Mouse (Mus musculus): ENCODE results near the gene Prss57. TPM values are rescaled to one million over a fixed set of nuclear protein-coding genes. Genes with fewer than 3 reads are reported as not detected.

Gene Prss57
- polyA plus RNA-seq, 1 experiment from 2014 or later, result not detected

DNA sequence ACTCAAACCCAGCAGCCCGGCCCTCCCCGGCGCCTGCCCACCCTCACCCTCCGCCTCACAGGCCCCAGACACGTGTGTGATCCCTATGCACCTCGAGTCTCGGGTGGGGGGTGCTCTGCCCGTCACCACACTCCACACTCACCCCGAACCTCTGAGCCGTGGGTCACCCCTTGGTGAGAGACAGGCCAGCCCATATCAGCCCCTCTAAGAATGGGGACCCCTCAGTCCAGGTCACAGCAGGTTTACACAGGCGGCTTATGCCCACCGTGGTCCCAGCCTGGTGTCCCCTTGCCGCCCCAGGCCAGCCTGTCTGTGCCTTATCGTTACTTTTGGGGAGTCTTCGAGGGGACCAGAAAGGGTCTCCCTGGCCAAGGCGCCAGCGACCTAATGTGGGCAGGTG is 28.8 kb upstream of the Prss57 start:
- H3K4me1 ChIP-seq (ENCODE audit: insufficient read depth), result no peaks in the 10 kb centered on the region
- WGBS, result 88% methylated on average over 17 of the region's 17 CpGs
- H3K36me3 ChIP-seq (ENCODE audit: insufficient read depth), result peaks cover 49% of the 10 kb centered on the region

DNA sequence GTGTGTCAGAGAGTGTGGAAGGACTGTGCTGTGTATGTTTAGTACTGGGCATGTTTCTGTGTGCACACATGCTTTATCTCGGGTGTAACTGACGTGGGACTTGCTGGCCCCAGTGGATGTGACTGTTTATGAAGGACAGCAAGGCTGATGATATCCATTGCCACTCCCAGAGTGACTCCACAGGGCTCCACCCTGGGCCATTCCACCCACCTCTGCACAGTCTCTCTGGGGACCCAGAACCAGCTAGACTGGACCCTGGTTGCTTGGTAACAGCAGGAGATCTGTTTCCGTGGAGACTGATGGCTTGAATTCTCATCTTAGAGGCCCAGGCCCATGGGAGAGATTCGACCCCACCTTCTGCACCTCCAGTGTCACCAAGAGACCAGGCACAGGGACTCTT is 27.5 kb upstream of the Prss57 start:
- Histone ChIP-seq H3K4me3 (ENCODE audit: low read depth, low read length) (no peak overlapping the region), H3K4me1 (ENCODE audit: insufficient read depth) (no peaks in the 10 kb centered on the region), H3K27ac (ENCODE audit: low read depth) (no peak overlapping the region), H3K4me2 (no peak overlapping the region), H3K9ac (no peak overlapping the region), H3K27me3 (ENCODE audit: insufficient read depth, low read length) (no peaks in the 10 kb centered on the region), H3K9me3 (ENCODE audit: low read depth, low read length) (no peaks in the 10 kb centered on the region), H3K36me3 (ENCODE audit: insufficient read depth) (peaks cover 49% of the 10 kb centered on the region)
- WGBS, result 65% methylated on average over 4 of the region's 4 CpGs
- ATAC-seq (ENCODE audit: insufficient read depth), result no peak
- no peak for TF ChIP-seq CTCF (IDR thresholded peaks at IDR 0.05; ENCODE audit: low read depth)
- no peak for DNase-seq

More for the DNA sequence above, 28.8 kb upstream of the Prss57 start:
- Histone ChIP-seq H3K4me3 (ENCODE audit: low read depth, low read length) (no peak overlapping the region), H3K9ac (no peak overlapping the region), H3K4me2 (no peak overlapping the region), H3K9me3 (ENCODE audit: low read depth, low read length) (no peaks in the 10 kb centered on the region), H3K27me3 (ENCODE audit: insufficient read depth, low read length) (no peaks in the 10 kb centered on the region), H3K27ac (ENCODE audit: low read depth) (no peak overlapping the region)
- no peak for ATAC-seq (ENCODE audit: insufficient read depth)
- no peak for TF ChIP-seq CTCF (IDR thresholded peaks at IDR 0.05; ENCODE audit: low read depth)
- DNase-seq, result no peak

DNA sequence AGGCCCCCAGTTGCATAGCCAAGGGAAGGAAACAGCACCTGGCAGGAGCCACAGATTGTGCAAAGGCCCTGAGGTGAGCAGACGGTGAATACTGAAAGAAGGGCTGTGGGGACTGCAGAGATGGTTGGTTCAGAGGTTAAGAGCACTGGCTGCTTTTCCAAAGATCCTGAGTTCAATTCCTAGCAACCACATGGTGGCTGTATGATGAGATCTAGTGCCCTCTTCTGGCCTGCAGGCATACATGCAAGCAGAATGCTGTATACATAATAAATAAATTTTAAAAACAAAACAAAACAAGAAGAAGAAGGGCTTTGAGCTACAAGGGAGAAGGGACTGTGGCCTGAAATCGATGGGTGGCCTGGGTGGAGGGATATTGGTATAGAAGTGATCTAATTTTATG is 26.4 kb upstream of the Prss57 start:
- DNase-seq, result no peak
- WGBS, result 72% methylated on average over 2 of the region's 2 CpGs
- Histone ChIP-seq H3K36me3 (ENCODE audit: insufficient read depth) (peaks cover 53% of the 10 kb centered on the region), H3K27me3 (ENCODE audit: insufficient read depth, low read length) (no peaks in the 10 kb centered on the region), H3K4me2 (no peak overlapping the region), H3K4me3 (ENCODE audit: low read depth, low read length) (no peak overlapping the region), H3K27ac (ENCODE audit: low read depth) (no peak overlapping the region), H3K4me1 (ENCODE audit: insufficient read depth) (no peaks in the 10 kb centered on the region), H3K9me3 (ENCODE audit: low read depth, low read length) (no peaks in the 10 kb centered on the region), H3K9ac (no peak overlapping the region)
- no peak for ATAC-seq (ENCODE audit: insufficient read depth)
- peak; percentile 53 for TF ChIP-seq CTCF (IDR thresholded peaks at IDR 0.05; ENCODE audit: low read depth)

DNA sequence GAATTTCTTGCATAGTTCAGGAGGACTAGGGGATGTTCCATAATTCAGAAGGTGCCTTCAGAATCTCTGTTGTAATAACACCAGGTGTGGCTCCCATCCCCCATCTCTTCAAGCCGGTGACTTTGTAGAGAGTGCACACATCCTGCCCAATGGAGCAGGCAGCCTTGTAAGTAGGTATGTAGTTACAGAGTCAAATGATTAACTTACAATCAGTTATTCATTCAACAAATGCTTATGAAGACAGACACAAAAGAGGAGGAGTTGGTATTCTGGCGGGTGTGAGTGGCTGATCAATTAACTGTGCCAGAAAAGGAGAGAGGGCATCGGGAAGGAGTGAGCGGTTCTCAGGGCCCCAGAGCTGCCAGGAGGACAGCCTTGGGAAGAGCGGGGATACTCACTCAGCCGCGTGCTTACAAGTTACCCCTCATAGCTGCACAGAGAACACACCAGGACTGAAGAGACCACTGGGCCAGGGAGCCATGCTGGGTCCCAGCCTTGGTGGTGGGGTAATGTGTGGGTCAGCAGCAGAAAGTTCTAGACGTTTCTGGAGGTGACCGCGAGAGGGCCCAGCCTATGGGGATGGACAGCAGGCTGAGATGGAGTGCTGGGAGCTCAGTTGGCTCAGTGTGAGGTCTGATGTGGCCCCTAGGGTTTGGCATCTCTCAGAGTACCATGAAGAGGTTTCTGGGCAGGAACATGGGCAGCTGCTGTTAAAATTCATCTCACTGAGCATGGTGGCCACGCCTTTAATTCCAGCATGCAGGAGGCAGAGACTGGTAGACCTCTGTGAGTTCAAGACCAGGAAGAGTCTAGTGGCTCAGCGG is 25.1 kb upstream of the Prss57 start:
- Histone ChIP-seq H3K36me3 (ENCODE audit: insufficient read depth) (peaks cover 61% of the 10 kb centered on the region), H3K27ac (ENCODE audit: low read depth) (no peak overlapping the region), H3K27me3 (ENCODE audit: insufficient read depth, low read length) (no peaks in the 10 kb centered on the region), H3K9ac (no peak overlapping the region), H3K4me1 (ENCODE audit: insufficient read depth) (no peaks in the 10 kb centered on the region), H3K4me2 (no peak overlapping the region), H3K4me3 (ENCODE audit: low read depth, low read length) (no peak overlapping the region), H3K9me3 (ENCODE audit: low read depth, low read length) (no peaks in the 10 kb centered on the region)
- DNase-seq (no peak), ATAC-seq (ENCODE audit: insufficient read depth) (no peak)
- TF ChIP-seq CTCF (IDR thresholded peaks at IDR 0.05; ENCODE audit: low read depth), result no peak
- WGBS, result 84% methylated on average over 12 of the region's 12 CpGs

DNA sequence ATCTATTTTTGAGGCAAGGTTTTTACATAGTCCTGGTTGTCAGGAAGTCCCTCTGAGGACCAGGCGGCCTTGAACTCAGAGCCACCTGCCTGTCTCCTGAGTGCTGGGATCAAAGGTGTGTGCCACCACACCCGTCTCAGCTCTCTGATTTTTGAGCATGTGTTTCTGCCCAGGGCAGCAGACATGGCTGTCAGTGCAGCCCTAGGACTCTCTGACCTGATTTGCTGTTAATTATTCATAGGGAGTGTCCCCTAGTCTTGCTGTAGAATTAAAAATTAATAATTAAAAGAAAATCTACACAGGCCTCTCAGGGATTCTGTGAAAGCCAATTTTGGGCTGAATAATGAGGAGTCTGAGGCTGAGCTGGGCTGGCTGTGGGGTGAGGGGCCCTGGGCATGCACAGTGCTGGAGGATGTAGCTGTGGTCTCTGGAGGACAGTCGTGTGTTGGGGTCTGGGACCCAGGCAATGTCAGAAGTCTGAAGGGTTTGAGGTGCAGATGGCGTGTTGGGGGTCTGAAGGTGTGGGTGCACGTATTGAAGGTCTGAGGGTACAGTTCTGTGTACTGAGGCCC is 23.6 kb upstream of the Prss57 start:
- WGBS, result 82% methylated on average over 5 of the region's 5 CpGs
- H3K9ac ChIP-seq, result no peak overlapping the region
- ATAC-seq (ENCODE audit: insufficient read depth) (no peak), DNase-seq (no peak)
- peaks cover 54% of the 10 kb centered on the region for H3K36me3 ChIP-seq (ENCODE audit: insufficient read depth)
- no peak overlapping the region for H3K27ac ChIP-seq (ENCODE audit: low read depth)
- TF ChIP-seq CTCF (IDR thresholded peaks at IDR 0.05; ENCODE audit: low read depth), result no peak
- no peaks in the 10 kb centered on the region for H3K9me3 ChIP-seq (ENCODE audit: low read depth, low read length)
- H3K4me3 ChIP-seq (ENCODE audit: low read depth, low read length), result no peak overlapping the region
- no peak overlapping the region for H3K4me2 ChIP-seq
- no peaks in the 10 kb centered on the region for H3K4me1 ChIP-seq (ENCODE audit: insufficient read depth)
- H3K27me3 ChIP-seq (ENCODE audit: insufficient read depth, low read length), result no peaks in the 10 kb centered on the region

DNA sequence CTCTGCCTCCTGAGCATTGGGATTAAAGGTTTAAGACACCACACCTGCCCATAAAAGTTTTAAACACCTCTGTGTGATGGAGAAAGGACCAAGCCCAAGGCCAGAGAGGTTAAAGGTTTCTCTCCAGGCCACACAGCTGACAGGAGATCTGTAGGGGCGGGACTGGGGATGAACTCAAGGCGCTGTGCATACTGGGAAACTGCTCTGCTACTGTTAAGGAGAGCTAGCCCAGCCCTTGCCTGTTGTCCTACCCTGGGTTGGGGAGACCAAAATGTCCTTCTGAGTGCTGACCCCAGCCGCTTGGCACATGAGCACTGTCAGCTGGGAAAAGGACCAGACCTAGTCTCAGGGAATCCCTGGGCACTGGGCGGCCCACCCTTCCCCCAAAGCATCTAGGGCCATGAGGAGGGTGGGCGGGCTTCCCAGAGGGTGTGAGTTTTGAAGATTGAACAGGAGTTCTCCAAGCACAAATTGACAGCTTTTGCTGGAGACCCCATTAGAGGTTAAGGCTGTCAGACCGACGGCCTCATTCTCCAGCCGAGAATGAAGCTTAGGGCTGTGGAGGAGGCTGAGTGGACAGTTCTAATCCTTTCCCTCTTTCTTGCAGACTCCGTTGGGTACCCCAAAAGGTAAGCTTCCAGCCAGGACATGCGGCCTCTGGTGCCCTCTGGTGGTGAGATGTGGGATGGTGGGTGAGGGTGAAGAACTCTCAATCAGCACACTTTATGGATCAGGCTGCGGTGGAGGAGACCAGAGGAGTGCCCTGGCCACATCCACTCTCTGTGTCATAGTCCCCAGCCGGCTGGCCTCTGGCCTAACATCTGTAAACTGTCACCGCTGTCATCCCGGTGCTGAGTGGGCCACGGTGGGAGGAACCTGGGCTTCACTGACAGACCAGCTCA is 21.2 kb upstream of the Prss57 start:
- H3K4me1 ChIP-seq (ENCODE audit: insufficient read depth), result no peaks in the 10 kb centered on the region
- ATAC-seq (ENCODE audit: insufficient read depth) (peak; percentile 26; the same call in 1 of the 2 replicates), DNase-seq (peak; percentile 88)
- no peak overlapping the region for H3K9ac ChIP-seq
- H3K27ac ChIP-seq (ENCODE audit: low read depth), result no peak overlapping the region
- no peak overlapping the region for H3K4me2 ChIP-seq
- no peak overlapping the region for H3K4me3 ChIP-seq (ENCODE audit: low read depth, low read length)
- no peaks in the 10 kb centered on the region for H3K9me3 ChIP-seq (ENCODE audit: low read depth, low read length)
- peaks cover 45% of the 10 kb centered on the region for H3K36me3 ChIP-seq (ENCODE audit: insufficient read depth)
- TF ChIP-seq CTCF (IDR thresholded peaks at IDR 0.05; ENCODE audit: low read depth), result peak; percentile 98
- WGBS, result 30% methylated on average over 15 of the region's 15 CpGs
- no peaks in the 10 kb centered on the region for H3K27me3 ChIP-seq (ENCODE audit: insufficient read depth, low read length)

DNA sequence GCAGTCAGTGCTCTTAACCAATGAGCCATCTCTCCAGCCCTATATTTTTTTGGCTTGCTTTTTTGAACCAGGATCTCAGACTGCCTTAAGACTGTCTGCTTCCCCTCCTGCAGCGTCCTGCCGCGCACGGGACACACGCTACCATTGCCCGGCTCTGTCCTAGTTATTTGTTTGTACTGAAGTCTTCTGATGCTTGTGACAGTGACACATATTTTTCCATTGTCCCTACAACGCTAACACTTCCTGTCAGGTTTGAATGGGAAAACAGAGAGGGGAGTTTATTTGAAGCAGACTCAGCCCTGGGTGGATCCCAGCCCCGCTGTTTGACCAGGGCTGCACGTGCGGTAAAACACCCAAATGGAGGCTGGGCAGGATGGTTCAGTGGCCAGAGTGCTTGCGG is 18.0 kb upstream of the Prss57 start:
- DNase-seq (peak; percentile 33), ATAC-seq (ENCODE audit: insufficient read depth) (no peak)
- no peaks in the 10 kb centered on the region for H3K27me3 ChIP-seq (ENCODE audit: insufficient read depth, low read length)
- H3K9ac ChIP-seq, result no peak overlapping the region
- TF ChIP-seq CTCF (IDR thresholded peaks at IDR 0.05; ENCODE audit: low read depth), result no peak
- H3K4me3 ChIP-seq (ENCODE audit: low read depth, low read length), result no peak overlapping the region
- peak overlapping the region; percentile 77 for H3K27ac ChIP-seq (ENCODE audit: low read depth)
- WGBS, result 76% methylated on average over 11 of the region's 11 CpGs
- H3K4me2 ChIP-seq, result no peak overlapping the region
- no peaks in the 10 kb centered on the region for H3K4me1 ChIP-seq (ENCODE audit: insufficient read depth)
- H3K9me3 ChIP-seq (ENCODE audit: low read depth, low read length), result no peaks in the 10 kb centered on the region
- peaks cover 26% of the 10 kb centered on the region for H3K36me3 ChIP-seq (ENCODE audit: insufficient read depth)

Data from lung, embryonic 14.5 days (tissue).